Mouse (Mus musculus) heart, embryonic 11.5 days (tissue): Measurements from ENCODE around the gene Gm20219. TPM values are rescaled to one million over a fixed set of nuclear protein-coding genes. Genes with fewer than 3 reads are reported as not detected.

Experiments
- ATAC-seq: fragments of 200-750 bp; cut with Nextera tagmentation; replicated peaks from 2 replicates; pipeline ENCODE4 v1.8.0; 2017; ENCODE audit warnings: moderate library complexity; ENCODE audit not compliant: insufficient number of reproducible peaks, low FRiP score, low TSS enrichment
- H3K27ac ChIP-seq: fragments of 300-500 bp; sonication (generic); 2 replicates; pipeline ENCODE4 v1.5.1; 2014; ENCODE audit warnings: mild to moderate bottlenecking, low read depth, low read length
- H3K27me3 ChIP-seq: fragments of 300-500 bp; sonication (generic); 2 replicates; pipeline ENCODE4 v1.6.1; 2014; ENCODE audit warnings: mild to moderate bottlenecking, low read length, mixed read lengths; ENCODE audit not compliant: control insufficient read depth, insufficient read depth
- H3K36me3 ChIP-seq: fragments of 300-500 bp; sonication (generic); 2 replicates; pipeline ENCODE4 v1.6.1; 2014; ENCODE audit warnings: mild to moderate bottlenecking, low read length, moderate library complexity, mixed read lengths; ENCODE audit not compliant: control insufficient read depth, insufficient read depth
- H3K4me1 ChIP-seq: fragments of 300-500 bp; sonication (generic); 2 replicates; pipeline ENCODE4 v1.6.1; 2014; ENCODE audit warnings: low read length; ENCODE audit not compliant: control insufficient read depth, insufficient read depth
- H3K4me2 ChIP-seq: fragments of 300-500 bp; sonication (generic); 2 replicates; pipeline ENCODE4 v1.6.1; 2014; ENCODE audit warnings: mild to moderate bottlenecking, moderate library complexity
- H3K4me3 ChIP-seq: fragments of 300-500 bp; sonication (generic); 2 replicates; pipeline ENCODE4 v1.5.1; 2014; ENCODE audit warnings: low read depth, low read length
- H3K9ac ChIP-seq: fragments of 300-500 bp; sonication (generic); 2 replicates; pipeline ENCODE4 v1.6.1; 2014; ENCODE audit warnings: mild to moderate bottlenecking, low read depth, low read length, moderate library complexity
- H3K9me3 ChIP-seq: fragments of 300-500 bp; sonication (generic); replicated peaks from 2 replicates; pipeline ENCODE4 v1.6.1; 2016; ENCODE audit warnings: low read length; ENCODE audit not compliant: control insufficient read depth
- WGBS: fragments of 180-500 bp; shearing (Covaris S2); extraction: QIAGEN DNeasy Blood & Tissue Kit; methylation state at CpG from one replicate; pipeline ENCODE4 v1.1.7; 2014; ENCODE audit not compliant: insufficient replicate concordance; 5-methylcytosine and 5-hydroxymethylcytosine counted together
- polyA plus RNA-seq: library from polyadenylated mRNA; unstranded; fragments of >200 nt; fragmentation: Nextera tagmentation; extraction: Ambion mirVana; gene quantifications from 2 replicates; pipeline ENCODE4 v1.2.1, GENCODE M21; 2014

Gene Gm20219
- polyA plus RNA-seq, 1 experiment from 2014 or later: 0.62 TPM

GRCm38 (mm10) chr17:56566293-56566692 lies 12.1 kb upstream of the Gm20219 start:
- 92% methylated on average over 29 of the region's 29 CpGs for WGBS
- no peak overlapping the region for H3K4me2 ChIP-seq
- no peak overlapping the region for H3K9ac ChIP-seq
- H3K36me3 ChIP-seq: peaks cover 78% of the 10 kb centered on the region
- no peak overlapping the region for H3K27ac ChIP-seq
- H3K9me3 ChIP-seq: no peaks in the 10 kb centered on the region
- H3K4me3 ChIP-seq: no peak overlapping the region
- H3K27me3 ChIP-seq: no peaks in the 10 kb centered on the region
- no peak for ATAC-seq
- no peaks in the 10 kb centered on the region for H3K4me1 ChIP-seq

GRCm38 (mm10) chr17:56561866-56562265 lies 7.7 kb upstream of the Gm20219 start:
- no peaks in the 10 kb centered on the region for H3K9me3 ChIP-seq
- 95% methylated on average over 2 of the region's 2 CpGs for WGBS
- ATAC-seq: no peak
- H3K9ac ChIP-seq: no peak overlapping the region
- no peak overlapping the region for H3K4me2 ChIP-seq
- H3K27ac ChIP-seq: no peak overlapping the region
- H3K4me1 ChIP-seq: no peaks in the 10 kb centered on the region
- no peak overlapping the region for H3K4me3 ChIP-seq
- no peaks in the 10 kb centered on the region for H3K27me3 ChIP-seq
- H3K36me3 ChIP-seq: peaks cover 55% of the 10 kb centered on the region

DNA sequence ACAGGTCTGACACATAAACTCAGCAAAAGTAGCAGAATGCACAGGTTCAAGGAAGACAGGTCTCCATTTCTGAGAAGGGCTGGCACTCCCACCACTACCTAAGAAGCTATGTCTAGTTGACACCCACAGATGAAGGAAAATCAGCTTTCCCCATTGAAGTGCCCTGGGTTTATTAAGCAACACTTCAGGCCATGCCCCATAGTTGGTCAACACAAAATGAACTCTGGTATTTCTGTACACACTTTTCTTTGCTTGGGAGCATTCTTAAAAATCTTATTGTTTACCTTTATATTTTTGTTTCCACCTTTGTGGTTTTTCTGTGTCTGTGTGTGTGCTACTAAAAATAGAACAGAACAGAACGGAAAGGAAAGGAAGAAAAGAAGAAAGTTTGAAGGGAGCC lies 5.9 kb upstream of the Gm20219 start:
- no peak overlapping the region for H3K4me2 ChIP-seq
- no peaks in the 10 kb centered on the region for H3K27me3 ChIP-seq
- no peak overlapping the region for H3K4me3 ChIP-seq
- no peaks in the 10 kb centered on the region for H3K9me3 ChIP-seq
- 62% methylated on average over 1 of the region's 1 CpGs for WGBS
- no peak overlapping the region for H3K9ac ChIP-seq
- no peaks in the 10 kb centered on the region for H3K4me1 ChIP-seq
- no peak overlapping the region for H3K27ac ChIP-seq
- peaks cover 38% of the 10 kb centered on the region for H3K36me3 ChIP-seq
- no peak for ATAC-seq

DNA sequence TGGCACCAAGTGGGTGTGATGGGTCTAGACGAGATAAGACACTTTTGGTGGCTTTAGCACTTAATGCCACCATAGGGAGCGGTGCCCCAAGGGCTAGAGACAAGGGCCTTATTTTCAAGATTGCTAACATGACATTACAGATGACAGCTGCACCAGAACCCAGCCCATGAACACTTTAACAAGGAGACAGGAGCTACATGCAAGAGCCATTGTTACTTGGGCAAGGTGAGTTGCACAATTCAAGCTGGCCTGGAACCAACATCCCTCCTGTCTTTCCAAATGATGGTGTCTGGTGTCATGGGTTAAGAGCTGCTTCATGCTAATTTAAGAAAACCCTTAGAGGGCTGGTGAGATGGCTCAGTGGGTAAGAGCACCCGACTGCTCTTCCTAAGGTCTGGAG lies 5.2 kb upstream of the Gm20219 start:
- no peaks in the 10 kb centered on the region for H3K4me1 ChIP-seq
- peaks cover 31% of the 10 kb centered on the region for H3K36me3 ChIP-seq
- H3K4me3 ChIP-seq: no peak overlapping the region
- H3K9ac ChIP-seq: no peak overlapping the region
- H3K27ac ChIP-seq: no peak overlapping the region
- 69% methylated on average over 3 of the region's 3 CpGs for WGBS
- H3K9me3 ChIP-seq: no peaks in the 10 kb centered on the region
- H3K4me2 ChIP-seq: no peak overlapping the region
- no peak for ATAC-seq
- no peaks in the 10 kb centered on the region for H3K27me3 ChIP-seq

GRCm38 (mm10) chr17:56558448-56558847 lies 4.3 kb upstream of the Gm20219 start:
- Histone ChIP-seq H3K4me2 (no peak overlapping the region), H3K27ac (no peak overlapping the region), H3K27me3 (no peaks in the 10 kb centered on the region), H3K9ac (no peak overlapping the region), H3K4me1 (no peaks in the 10 kb centered on the region), H3K36me3 (peaks cover 22% of the 10 kb centered on the region), H3K9me3 (no peaks in the 10 kb centered on the region), H3K4me3 (no peak overlapping the region)
- ATAC-seq: peak; percentile 22; the same call in 1 of the 2 replicates
- 19% methylated on average over 3 of the region's 3 CpGs for WGBS

DNA sequence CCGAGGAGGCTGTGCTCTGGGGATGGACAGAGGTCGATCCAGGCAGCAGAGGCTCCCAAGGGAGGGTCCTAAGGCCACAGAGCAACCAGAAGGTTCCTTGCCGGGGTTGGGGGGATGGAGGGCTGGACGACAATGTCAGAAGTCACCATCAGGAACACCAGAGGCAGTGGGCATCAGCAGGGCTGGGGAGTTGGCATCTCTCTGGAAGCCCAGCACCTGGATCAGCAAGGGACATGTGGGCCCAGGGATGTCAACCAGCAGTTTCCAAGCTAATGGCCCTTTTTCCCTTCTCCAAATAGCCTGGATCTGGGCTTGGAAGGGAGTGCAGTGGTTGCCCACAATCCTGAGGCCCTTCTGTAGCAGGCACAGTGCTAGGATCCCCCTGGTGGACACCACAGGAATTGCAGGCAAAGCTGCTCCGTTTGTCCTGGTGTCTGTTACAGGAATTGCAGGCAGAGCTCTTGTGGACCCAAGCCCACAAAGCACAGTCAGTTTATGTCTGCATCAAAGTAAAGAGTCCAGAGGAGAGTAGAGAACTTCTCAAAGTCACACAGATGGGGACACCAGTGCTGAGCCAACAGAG lies 1.3 kb downstream of the Gm20219 start:
- H3K4me2 ChIP-seq: no peak overlapping the region
- no peak overlapping the region for H3K27ac ChIP-seq
- no peaks in the 10 kb centered on the region for H3K36me3 ChIP-seq
- H3K4me1 ChIP-seq: no peaks in the 10 kb centered on the region
- 0 out of 2 replicates have a peak, but pooled peaks have one; percentile 29 for ATAC-seq
- no peaks in the 10 kb centered on the region for H3K9me3 ChIP-seq
- no peaks in the 10 kb centered on the region for H3K27me3 ChIP-seq
- no peak overlapping the region for H3K4me3 ChIP-seq
- H3K9ac ChIP-seq: no peak overlapping the region
- 56% methylated on average over 5 of the region's 5 CpGs for WGBS

DNA sequence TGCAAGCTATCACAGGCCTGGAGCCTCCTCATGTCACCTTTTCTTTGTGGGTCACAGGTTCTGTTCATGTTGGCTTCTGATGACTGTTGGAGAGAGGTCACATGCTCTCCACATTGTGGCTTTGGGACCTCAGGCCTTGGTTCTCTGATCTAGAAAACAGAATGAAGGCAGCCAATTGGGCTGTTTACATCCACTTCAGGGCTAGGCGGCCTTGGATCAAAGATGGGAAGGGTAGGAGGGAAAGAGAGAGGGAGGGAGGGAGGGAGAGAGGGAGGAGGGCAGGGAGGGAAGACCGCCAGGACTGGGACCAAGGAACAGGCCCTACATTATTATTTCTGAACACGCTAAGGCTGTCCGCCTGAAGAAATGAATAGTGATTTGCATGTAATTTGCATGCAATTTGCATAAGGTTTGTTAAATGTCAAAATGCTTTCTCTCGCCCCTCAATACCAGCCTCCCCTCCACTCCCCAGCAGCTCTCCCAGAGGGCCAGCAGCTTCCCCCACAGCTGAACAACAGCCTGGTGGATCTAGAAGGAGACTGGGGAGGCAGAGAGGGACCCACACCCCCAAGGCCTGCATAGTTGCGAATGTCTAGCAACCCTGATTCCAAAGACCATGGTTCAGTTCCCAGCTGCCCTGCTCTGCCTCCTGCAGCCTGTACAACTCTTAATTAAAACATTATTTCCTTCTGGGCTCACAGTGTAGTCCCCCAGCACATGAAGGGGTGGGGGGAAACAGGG lies 2.2 kb downstream of the Gm20219 start:
- Histone ChIP-seq H3K27ac (no peak overlapping the region), H3K36me3 (no peaks in the 10 kb centered on the region), H3K27me3 (no peaks in the 10 kb centered on the region), H3K4me3 (no peak overlapping the region), H3K9ac (no peak overlapping the region), H3K4me2 (no peak overlapping the region), H3K9me3 (no peaks in the 10 kb centered on the region), H3K4me1 (no peaks in the 10 kb centered on the region)
- no peak for ATAC-seq
- 73% methylated on average over 6 of the region's 6 CpGs for WGBS

- Histone ChIP-seq H3K4me1 (no peaks in the 10 kb centered on the region), H3K27me3 (no peaks in the 10 kb centered on the region), H3K9ac (no peak overlapping the region), H3K36me3 (no peaks in the 10 kb centered on the region), H3K27ac (no peak overlapping the region), H3K4me2 (no peak overlapping the region), H3K4me3 (no peak overlapping the region), H3K9me3 (no peaks in the 10 kb centered on the region)
- WGBS: 77% methylated on average over 12 of the region's 12 CpGs
- ATAC-seq: no peak
Observed at GRCm38 (mm10) chr17:56550784-56551475, 3.3 kb downstream of the Gm20219 start.
